Mouse (Mus musculus) left cerebral cortex, adult 18-20 months (tissue): ENCODE data around the gene Clip3. TPM values are rescaled to one million over a fixed set of nuclear protein-coding genes. Genes with fewer than 3 reads are reported as not detected.
A peak's percentile ranks its signal among the peaks of the same experiment; 100 is the strongest.

ENCODE experiments used
- DNase-seq, 2 experiments: peaks; one replicate each; pipeline ENCODE4 v3.0.0; 2021 to 2022; ENCODE audit warnings: low spot score in 2 of 2, mixed read lengths in 1 of 2
- total RNA-seq, 2 experiments: library from RNA; stranded (reverse); gene quantifications; 2 replicates each; pipeline ENCODE4 v1.2.3; 2021

Clip3 gene
- total RNA-seq, 2 experiments from 2014 or later = 443 to 457 TPM

GRCm38 (mm10) chr7:30293795-30294194 lies 2.3 kb downstream of the Clip3 start:
- peak; percentile 36 to 53 for DNase-seq

GRCm38 (mm10) chr7:30294296-30294695 lies 2.8 kb downstream of the Clip3 start:
- no peak for DNase-seq

GRCm38 (mm10) chr7:30295103-30295502 lies 3.6 kb downstream of the Clip3 start:
- peak; percentile 47 to 51 for DNase-seq

- DNase-seq = no peak
These were observed 5.3 kb downstream of the Clip3 start for GRCm38 (mm10) chr7:30296816-30297215.

- DNase-seq = no peak
These were observed 5.7 kb downstream of the Clip3 start for GRCm38 (mm10) chr7:30297266-30297665.

- DNase-seq = no peak
These were observed 9.4 kb downstream of the Clip3 start for GRCm38 (mm10) chr7:30300914-30301313.

GRCm38 (mm10) chr7:30306083-30306779 lies 14.7 kb downstream of the Clip3 start:
- no peak for DNase-seq

GRCm38 (mm10) chr7:30308076-30309005 lies 16.8 kb downstream of the Clip3 start, which contains the start of gene Alkbh6:
Gene Alkbh6 (plus strand): TSS chr7:30308717.
- peak; percentile 90 to 96 for DNase-seq

- DNase-seq = no peak
These were observed 18.0 kb downstream of the Clip3 start for GRCm38 (mm10) chr7:30309395-30310129.

- no peak for DNase-seq
These were observed 18.6 kb downstream of the Clip3 start for GRCm38 (mm10) chr7:30310136-30310535.

GRCm38 (mm10) chr7:30313666-30314320 lies 22.3 kb downstream of the Clip3 start:
- no peak for DNase-seq

GRCm38 (mm10) chr7:30314721-30315155 lies 23.2 kb downstream of the Clip3 start, which contains the start of gene Syne4:
Gene Syne4 (plus strand): TSS chr7:30314807.
- DNase-seq = no peak

GRCm38 (mm10) chr7:30315559-30316529 lies 24.3 kb downstream of the Clip3 start:
- no peak for DNase-seq

- no peak for DNase-seq
These were observed 26.6 kb downstream of the Clip3 start for GRCm38 (mm10) chr7:30318142-30318541.

- no peak for DNase-seq
These were observed 29.4 kb downstream of the Clip3 start for GRCm38 (mm10) chr7:30320946-30321345.

- peak; percentile 55 to 66 for DNase-seq
These were observed 30.2 kb downstream of the Clip3 start, which contains the start of gene E130208F15Rik for GRCm38 (mm10) chr7:30321539-30322284. Gene E130208F15Rik (plus strand): TSS chr7:30321740.

- peak; percentile 97 to 98 for DNase-seq
These were observed 30.7 kb downstream of the Clip3 start for GRCm38 (mm10) chr7:30322285-30322667.

- DNase-seq = no peak
These were observed 31.3 kb downstream of the Clip3 start for GRCm38 (mm10) chr7:30322865-30323264.

- no peak for DNase-seq
These were observed 32.3 kb downstream of the Clip3 start, which contains the start of gene Sdhaf1 for GRCm38 (mm10) chr7:30323795-30324194. Gene Sdhaf1 (minus strand): TSS chr7:30323895.
